Mouse (Mus musculus): Measurements from ENCODE around the gene Akap2.

Akap2 gene

DNA sequence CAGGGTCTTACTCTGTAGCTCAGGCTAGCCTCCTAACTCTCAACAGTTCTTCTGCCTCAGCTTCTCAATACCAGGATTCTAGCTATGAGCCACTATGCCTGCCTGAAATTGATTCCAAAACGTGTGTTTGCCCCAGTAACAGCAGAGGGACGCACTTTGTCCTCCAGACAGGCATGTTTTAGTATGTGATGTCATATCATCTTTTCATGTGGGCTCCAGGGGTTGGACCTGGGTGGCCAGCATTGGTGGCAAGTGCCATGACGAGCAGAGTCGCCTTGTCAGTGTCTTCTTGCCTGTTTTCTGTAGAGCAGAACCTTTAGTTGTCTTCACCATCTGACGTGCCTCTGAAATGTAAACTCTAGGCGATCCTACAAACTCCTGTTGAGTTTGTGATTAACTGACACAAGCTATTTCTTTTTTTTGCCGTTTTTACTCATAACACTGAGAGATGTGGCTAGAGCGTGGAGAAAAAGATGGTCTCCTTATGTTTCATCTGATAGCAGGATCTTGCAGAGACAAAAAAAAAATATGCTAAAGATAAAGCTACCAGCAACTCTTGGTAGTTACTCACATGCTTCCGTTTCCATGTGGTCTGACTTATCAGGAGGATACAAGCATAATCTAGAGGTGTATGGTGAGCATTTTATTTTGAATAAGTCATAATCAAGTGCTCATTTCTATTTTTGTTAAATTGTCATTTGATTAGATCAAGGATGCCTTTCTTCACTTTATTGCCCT lies 80.3 kb downstream of the Akap2 start:
- DNase-seq (ENCODE audit: low spot score) = no peak

DNA sequence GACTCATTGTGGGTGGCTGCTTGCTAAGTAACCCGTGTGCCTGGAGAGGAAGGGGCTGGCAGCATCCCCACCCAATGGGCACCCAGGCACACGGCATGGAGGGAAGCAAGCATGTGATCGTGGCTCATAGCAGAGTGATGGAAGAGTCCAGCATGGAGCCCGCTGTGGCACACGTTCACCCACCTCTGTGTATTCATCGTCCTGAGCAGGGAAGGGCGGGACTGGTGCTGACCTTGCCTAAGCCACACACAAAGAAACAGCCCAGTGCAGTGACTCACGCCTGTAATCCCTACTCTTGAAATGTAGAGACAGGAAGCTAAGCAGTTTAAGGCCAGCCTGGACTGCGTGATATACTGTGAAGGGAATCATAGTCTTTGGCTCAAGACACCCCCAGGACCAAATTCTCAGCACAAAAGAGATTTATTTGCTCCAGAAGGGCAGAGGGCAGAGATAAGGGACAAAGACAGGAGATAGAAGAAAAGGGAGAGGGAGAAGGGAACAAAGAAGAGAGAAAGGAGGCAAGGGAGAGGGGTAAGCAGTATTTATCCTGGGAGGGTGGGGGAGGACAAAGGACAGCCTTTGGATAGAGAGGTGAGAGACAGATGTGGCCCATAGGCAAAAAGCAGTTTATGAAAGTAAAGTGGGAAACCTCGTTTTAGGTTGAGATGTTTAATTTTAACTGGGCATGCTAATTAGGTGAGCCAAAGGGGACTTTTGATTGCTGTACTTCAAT lies 81.0 kb downstream of the Akap2 start:
- DNase-seq (ENCODE audit: low spot score) = no peak

DNA sequence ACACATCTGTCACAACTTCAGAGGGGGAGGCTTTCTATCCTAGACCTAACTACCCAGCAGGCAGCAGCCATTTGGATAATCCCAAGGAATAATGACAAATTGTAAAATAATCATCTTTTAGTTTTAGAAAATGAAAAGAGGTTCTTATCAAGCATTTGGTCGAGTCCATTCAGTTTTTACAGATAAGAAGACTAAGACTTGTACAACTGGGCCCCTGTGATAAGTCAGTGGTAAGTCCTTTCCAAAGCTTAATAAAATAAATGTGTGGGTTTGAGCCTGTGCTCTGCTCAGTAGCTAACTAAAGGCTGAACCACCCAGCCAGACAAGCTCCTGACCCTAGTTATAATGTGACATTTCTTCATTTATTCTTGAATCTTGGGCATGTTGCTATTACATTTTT lies 81.8 kb downstream of the Akap2 start:
- no peak for DNase-seq (ENCODE audit: low spot score)

DNA sequence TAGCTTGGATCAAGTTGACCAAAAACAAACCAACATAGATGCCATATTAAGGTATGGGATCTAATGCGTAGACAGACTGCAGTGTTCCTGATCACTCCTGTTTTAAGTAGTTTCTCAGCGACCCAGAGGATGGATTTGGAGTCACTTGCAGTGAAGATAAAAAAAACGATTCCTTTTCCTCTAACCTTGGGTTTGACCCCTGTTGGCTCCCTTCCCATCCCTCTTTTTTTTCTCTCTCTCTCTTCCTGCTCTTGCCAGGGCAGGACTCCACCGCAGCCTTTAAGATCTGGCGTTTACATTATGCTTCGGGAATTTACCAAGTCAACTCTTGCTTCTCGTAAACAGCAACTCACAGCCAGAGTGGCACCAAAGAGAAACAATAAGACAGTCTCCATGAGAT lies 83.8 kb downstream of the Akap2 start:
- DNase-seq (ENCODE audit: low spot score) = no peak

DNA sequence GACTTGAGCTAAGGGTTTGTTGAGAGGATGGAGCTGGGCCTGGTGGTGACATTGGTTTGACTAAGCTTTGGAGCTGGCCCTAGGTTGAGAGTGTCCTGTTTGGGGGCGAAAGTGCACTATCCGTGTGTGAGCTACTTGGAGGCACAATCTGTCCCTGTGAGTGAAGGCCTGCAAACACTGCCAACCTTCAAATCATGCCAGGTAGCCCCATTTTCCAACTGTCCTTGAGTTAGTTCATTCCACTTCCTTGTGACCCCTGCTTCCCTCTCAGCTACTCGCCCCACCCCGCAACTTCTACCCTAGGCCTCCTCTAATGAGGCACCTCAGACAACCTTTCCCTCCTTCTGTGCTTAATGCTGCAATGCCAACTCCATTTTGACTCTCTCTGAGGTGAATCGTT lies 84.5 kb downstream of the Akap2 start:
- DNase-seq (ENCODE audit: low spot score) = no peak

DNA sequence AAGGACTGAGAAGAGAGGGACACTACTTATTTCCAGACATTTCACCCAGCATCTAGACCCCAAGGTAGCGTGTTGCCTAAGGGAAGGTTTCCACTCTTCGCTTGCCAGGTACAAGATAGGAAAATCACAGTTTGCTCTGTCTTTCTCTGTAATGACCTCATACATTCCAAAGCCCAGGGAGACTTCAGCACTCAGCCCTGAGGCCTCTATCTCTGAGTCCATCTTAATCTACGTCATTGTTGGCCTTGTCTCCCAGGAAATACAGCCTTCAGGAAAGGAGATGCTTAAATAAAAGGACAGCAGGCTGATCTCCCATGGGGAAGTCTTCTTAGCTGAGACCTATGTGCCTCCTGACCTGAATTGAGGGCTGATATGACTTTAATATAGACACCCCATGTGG lies 85.0 kb downstream of the Akap2 start:
- no peak for DNase-seq (ENCODE audit: low spot score)

DNA sequence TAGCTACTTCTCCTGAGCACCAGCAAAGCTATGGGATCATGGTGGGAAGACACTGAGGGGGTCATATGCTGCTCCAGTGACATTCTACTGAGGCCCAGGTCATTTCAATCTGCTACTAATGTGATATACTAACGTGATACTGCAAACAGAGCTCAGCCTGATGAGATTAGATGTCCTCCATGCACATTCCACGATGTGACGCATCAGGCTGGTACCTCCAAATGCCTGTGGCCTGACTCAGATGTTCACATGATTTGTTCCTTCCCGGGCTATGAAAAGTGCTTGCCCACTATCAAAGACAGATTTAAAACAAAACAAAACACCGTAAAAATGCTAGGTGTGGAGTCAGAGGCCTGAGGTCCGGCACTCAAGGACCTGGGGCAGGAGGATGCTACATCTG lies 87.4 kb downstream of the Akap2 start:
- DNase-seq (ENCODE audit: low spot score) = no peak

DNA sequence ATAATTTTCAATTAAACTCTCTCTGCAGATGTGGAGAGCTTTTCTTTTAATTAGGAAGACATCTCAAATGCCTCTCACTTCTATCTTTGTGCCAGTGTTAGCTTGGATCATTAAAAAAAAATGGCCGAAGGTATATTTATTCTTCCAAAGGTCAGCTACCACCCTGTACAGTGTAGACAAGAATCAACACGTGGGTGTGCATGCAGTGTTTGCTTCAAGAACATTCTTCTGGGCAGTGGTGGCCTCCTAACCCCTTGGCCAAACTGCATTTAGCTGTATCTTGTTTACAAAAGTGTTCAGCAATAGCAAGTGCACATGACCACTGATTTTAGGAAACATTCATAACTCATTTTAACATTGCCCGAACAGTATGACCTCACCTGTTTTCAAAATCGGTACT lies 92.0 kb downstream of the Akap2 start:
- no peak for DNase-seq (ENCODE audit: low spot score)

DNA sequence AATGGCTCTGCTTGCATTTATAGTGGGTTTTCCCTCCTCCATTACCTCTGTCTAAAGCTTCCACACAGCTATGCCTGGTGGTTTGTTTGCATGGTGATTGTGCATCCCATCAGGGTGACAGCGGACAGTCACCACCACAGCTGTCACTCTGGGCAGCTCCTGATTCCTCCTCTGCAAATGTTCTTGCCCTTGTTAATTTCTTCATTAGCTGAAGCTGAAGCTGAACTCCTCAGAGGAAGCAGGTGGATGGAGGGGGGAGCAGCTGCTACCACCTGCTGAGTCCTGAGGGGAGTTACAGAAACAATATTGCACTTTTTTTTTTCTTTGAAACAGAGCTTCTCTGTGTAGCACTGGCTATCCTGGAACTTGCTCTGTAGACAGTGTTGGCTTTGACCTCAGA lies 94.6 kb downstream of the Akap2 start:
- no peak for DNase-seq (ENCODE audit: low spot score)

DNA sequence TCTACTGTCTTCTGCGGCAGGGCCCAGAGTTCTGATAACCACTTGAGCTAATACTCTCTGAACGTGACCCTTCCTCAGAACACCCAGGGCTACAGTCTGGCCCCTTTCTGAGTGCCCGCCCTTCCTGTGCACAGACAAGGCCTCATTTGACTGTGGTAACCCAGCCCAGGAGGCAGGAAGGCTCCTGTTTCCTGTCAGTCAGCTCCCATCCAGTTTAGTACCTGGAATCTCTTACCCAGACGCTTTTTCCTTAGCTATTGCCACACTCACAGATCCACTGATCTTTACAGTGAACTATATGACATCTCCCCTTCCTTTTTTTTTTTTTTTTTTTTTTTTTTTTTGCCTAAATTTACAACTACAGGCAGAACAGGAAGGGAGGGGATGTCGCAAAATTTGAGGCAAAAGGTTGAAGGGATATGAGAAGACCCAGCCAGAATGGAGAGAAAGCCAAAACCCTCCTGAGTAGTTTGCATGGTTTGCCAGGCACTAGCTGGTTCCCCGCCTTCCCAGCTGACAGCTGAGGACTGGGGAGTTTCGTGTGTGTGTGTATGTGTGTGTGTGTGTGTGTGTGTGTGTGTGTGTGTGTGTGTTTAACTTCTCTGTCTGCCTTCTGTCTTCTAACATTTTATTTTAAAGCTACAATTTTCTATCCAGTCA lies 95.6 kb downstream of the Akap2 start:
- no peak for DNase-seq (ENCODE audit: low spot score)

DNA sequence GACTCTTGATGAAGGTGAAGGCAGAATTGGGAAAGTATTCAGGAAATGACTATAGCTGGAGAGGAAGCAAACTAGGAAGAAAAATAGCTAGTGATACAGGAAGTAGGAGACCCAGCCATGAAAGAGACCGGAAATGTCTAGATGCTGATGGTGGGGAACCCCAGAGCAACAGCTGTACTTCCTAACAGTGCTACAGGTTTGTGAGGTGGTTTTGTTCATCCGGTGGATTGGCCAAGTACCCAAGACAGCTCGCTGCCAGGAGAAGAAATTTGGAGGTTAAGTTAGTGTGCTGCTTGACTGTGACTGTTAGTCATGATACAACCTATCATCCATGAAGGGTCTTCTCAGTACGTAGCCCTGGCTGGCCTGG lies 96.1 kb downstream of the Akap2 start:
- no peak for DNase-seq (ENCODE audit: low spot score)

DNA sequence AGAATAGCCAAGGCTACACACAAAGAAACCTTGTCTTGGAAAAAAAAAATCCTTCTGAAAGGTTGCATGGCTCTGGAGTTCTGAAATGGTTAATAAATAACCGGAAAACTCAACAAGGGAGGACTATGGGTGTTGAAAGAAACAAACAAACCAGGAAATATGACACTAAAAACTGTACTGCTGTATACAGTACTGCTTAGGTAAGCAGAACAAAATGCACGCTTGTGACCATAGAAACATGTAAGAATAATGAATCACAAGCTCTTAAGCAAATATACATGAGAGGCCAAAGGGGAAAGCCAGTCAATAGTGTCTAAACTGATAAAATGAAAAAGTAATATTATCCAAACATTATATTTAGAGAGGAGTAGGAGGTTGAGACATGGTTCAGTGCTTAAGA lies 97.9 kb downstream of the Akap2 start:
- DNase-seq (ENCODE audit: low spot score) = no peak

DNA sequence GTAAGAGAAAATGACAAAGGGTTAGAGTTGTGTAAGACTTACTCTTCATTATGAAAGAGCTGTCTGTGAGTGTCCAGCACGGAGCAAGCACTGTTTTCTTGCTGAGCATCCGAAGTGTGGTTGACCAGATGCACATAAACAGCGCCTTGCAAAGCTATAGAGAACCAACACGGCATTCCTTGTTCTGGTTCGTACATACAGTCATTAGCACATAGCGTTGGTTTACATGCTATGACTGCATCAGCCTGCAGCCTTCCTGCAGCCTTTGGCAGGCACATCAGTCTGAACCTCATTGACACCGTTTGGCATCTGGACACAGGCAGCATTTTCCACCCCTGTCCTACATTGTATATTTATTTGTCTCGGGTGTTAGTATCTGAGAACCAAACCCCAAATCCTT lies 98.7 kb downstream of the Akap2 start:
- DNase-seq (ENCODE audit: low spot score) = no peak

DNA sequence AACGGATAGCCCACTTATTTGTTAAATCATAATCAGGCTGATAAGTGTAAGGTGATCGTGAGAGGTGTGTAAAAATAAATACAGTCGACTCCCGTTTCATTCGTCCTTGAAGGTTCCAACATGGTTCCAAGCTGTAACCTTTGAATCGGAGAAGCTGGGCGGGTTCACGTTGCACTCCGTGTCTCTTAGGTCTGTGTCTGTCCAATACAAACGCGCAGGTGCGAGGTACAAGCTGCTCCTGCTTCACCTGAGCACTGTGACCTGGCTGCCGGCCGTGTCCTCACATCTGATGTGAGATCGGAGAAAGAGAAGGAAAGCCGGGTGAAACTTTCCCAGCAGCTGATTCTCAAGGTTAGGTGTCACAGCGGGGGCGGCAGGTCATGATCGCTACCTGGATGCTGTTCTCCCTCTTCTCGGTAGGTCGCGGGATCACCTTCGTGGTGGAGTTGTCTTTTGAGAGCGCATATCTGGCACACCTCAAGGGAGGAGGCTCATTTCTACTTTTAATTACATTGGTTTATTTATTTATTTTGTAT lies 103.5 kb downstream of the Akap2 start:
- DNase-seq (ENCODE audit: low spot score) = no peak

DNA sequence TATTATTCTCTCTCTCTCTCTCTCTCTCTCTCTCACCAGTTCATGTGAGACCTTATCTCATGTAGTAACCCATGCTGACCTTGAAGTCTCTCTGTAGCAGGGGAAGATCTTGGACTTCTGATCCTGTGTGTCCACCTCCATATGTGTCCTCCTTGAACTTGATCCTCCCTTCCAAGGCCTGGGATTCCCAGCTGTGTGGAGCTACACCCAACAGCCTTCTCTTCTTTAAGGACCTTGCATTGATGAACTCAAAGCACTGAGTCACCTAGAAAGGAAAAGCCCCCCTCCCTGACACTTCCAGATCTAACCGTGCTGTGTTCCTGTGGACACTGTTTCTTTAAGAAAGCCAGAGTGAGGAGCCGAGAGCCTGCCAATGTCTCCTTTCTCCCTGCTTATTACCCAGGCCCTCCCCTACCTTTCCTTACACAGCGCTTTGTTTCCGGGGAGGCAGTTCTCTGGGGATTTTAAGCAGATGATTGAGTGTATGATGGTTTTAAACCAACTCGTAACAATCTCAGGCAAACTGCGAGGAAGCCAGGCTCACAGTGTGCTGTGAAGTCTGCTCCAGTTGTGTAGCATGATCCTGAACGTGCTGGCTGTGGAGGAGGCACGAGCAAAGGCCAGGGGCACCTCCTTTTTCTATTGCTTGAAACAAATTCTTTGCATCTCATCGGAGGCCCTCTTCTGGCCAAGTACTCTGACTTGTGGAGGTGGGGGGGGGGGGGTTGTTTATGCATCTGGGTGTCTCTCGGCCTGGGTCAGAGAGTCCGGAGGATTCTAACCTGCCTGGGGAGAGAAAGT lies 104.3 kb downstream of the Akap2 start:
- DNase-seq (ENCODE audit: low spot score) = no peak

DNA sequence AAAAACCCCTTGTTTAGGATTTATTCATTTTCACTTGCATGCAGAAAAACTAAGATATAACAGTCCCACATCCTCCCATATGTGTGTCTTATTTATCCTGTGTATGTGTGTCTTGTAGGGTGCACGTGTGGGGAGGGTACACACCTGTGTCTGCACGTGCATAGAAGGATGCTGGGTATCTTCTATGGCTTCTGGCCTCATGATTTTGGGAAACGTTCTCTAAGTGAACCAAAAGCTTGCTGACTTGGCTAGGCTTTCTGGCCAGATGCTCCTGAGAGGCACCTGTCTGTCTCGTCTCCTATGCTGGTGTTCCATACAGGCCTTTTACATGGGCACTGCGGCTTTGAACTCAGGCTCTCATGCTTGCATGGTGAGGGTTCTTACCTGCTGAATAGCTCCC lies 105.2 kb downstream of the Akap2 start:
- no peak for DNase-seq (ENCODE audit: low spot score)

DNA sequence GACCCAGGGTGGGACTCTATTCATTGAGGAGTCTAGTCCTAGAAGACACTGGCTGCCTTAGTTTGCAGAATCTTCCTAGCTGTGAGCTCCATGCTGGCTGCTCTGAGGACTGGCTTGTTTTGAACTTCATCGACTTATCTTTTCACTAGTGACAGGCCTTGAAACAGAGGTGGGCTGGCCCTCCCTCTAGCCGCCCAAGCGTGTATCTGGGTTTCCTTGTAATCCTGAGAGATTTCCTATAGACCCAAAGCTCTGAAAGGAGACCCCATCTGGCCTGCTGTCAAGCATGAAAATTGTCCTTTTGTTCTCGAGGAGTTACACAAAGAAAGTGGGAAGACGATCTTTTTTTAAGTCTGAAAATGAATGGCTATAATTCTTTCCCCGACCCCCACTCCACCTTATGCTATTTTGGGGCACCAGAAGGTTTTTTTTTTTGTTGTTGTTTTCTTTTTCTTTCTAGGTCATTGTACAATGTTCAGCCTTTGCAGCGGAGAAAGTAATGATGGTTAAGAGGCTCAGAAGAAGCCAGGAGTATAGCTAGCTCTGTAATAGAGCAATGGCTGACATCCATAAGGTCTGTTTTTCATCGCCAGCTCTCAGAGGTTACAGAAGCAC lies 107.3 kb downstream of the Akap2 start:
- no peak for DNase-seq (ENCODE audit: low spot score)

DNA sequence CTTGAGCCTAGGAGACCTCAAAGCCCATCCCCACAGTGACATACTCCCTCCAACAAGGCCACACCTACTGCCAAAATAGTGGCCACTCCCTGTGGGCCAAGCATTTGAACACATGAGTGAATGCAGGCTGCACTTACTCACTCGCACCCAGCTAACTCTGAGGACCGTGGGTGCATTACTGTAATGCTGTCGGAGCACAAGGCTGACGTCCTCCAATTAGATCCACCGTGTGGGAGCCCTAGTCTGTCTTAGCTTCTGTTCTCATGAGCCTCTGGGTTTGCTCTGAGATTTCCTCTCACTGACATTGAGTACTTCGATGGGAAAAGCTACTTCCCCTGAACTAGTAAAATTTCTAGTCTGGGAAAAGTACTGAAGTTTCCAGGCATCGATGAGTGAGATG lies 108.8 kb downstream of the Akap2 start:
- DNase-seq (ENCODE audit: low spot score) = no peak

DNA sequence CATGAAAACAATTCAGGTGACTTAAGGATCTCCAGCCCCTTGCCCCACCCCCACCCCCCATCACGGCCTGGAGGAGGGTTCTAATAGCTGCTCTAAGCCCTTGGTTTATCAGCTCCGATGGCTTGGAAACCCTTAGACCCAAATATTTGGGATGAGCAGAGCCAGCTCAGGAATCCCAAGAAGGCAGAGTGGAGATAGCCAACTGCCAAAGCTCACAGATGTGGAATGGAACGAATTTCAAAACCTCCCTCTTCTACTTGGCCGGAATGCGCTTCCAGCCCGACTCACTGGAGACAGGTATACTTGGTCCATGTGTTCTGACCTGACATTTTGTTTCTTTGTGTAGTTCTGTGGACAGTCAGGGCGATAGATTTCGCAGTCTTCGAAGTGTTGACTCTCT lies 111.7 kb downstream of the Akap2 start:
- DNase-seq (ENCODE audit: low spot score) = no peak

DNA sequence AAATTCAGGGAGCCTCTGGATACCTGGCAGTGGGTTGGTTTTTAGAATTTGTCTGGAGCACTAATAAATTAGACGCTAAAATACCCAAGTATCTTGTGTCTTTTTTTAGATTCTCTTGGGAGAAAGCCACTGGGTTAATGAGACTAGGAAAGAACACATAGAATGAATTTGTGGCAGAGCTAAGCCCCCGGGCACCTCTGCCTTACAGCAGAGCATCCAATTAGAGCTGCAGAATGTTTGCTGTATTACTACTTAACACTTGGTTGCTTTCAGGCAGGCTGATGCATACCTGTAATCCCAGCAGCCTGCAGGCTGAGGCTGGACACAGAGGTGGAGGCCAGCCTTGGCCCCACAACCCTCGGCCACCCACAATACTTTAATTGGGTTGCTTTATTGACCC lies 112.3 kb downstream of the Akap2 start:
- DNase-seq (ENCODE audit: low spot score) = no peak

DNA sequence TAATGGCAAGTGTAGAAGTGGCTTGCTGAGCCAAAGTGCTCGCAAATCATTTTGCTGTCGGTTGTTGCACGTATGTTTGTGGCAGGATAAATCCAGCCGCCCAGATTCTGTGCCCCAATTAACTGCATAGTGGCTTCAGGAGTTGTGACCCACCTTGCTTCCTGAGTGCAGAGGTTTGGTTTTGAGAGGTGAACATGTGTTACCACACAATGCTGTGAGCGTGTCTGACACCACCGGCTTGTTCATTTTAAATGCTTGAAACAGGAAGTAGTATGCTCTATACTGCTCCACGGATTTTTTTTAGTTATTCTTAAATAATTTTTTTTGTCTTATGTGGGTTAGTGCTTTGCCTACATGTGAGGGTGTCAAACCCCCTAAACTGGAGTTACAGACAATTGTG lies 114.9 kb downstream of the Akap2 start:
- no peak for DNase-seq (ENCODE audit: low spot score)

DNA sequence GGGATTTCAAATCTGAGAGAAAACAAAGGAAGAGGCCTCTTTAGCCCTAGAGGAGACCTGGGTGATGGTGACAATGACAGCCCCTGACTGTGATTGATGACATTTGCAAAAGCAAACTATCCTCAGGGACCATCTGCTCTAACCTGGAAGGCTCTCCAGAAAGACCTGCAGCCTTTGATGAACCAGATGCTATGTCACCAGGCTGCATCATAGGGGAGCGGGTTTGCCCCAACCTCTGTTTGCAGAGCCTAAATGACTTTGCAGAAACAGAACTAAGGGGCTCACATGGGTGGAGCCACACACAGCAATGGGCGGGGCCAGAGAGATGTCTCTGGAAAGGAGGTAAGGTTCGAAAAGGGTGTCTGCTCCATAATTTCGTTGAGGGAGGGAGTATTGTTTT lies 115.6 kb downstream of the Akap2 start:
- no peak for DNase-seq (ENCODE audit: low spot score)
